Mouse (Mus musculus) cerebellum, adult 2 months (tissue): ENCODE results near the gene Btbd8.

Experiments
- CTCF ChIP-seq: fragments of 200-500 bp; IDR thresholded peaks from 2 replicates; pipeline ENCODE4 v1.5.1; 2011; ENCODE audit warnings: low read depth, mild to moderate bottlenecking, control low read depth, low read length, moderate library complexity, borderline replicate concordance; ENCODE audit not compliant: insufficient read depth
- POLR2A ChIP-seq: fragments of 200-500 bp; IDR thresholded peaks from 2 replicates; pipeline ENCODE4 v1.6.1; 2011; ENCODE audit warnings: low read length, control low read depth, borderline replicate concordance; ENCODE audit not compliant: insufficient read depth

- TF ChIP-seq CTCF (no peak), POLR2A (no peak)
Observed at GRCm38 (mm10) chr5:107447977-107448376, 10.2 kb downstream of the Btbd8 start.
